Comparison of ENCODE assay signal across 11 mouse cellular contexts in genomic region chr6:99011895-99012584, GRCm38 (mm10).
DNase-seq lines count a peak whose midpoint lies in the region; ATAC-seq and TF ChIP-seq lines count a peak whose summit lies in the region.
"Had no signal": no experiment of that assay in that cellular context is flagged by ENCODE, and none has a peak within 500 bp of the region (broad histone marks: within the 10 kb centered on the region; RNA-seq: fewer than 3 reads in every experiment).

No protein-coding gene starts in this region.

- TF ChIP-seq EP300 in lung, postnatal 0 days (IDR thresholded peaks at IDR 0.05): peak; percentile 73

- WGBS in heart, embryonic 15.5 days: 61% methylated on average over 8 of the region's 8 CpGs
- WGBS in midbrain, embryonic 14.5 days: 60% methylated on average over 8 of the region's 8 CpGs
- 66% methylated on average over 8 of the region's 8 CpGs for WGBS in midbrain, postnatal 0 days
- WGBS in lung, postnatal 0 days: 31% methylated on average over 8 of the region's 8 CpGs

- no peak overlapping the region for H3K4me3 ChIP-seq in heart, embryonic 15.5 days
- no peak overlapping the region for H3K4me3 ChIP-seq in midbrain, embryonic 14.5 days (replicated peaks; ENCODE audit: low read depth, low read length)
- H3K4me3 ChIP-seq in midbrain, postnatal 0 days (ENCODE audit: low read depth, low read length): no peak overlapping the region
- H3K4me3 ChIP-seq in lung, postnatal 0 days (ENCODE audit: low read depth, low read length): no peak overlapping the region
- H3K4me3 ChIP-seq: neural tube, embryonic 15.5 days had no signal

- H3K4me2 ChIP-seq in heart, embryonic 15.5 days: no peak overlapping the region
- no peak overlapping the region for H3K4me2 ChIP-seq in midbrain, embryonic 14.5 days (ENCODE audit: low read length)
- H3K4me2 ChIP-seq in midbrain, postnatal 0 days (ENCODE audit: low read depth, low read length, poor library complexity, severe bottlenecking): no peak overlapping the region
- H3K4me2 ChIP-seq in lung, postnatal 0 days (replicated peaks; ENCODE audit: low read depth, low read length): no peak overlapping the region
- H3K4me2 ChIP-seq: neural tube, embryonic 15.5 days had no signal

- no peaks in the 10 kb centered on the region for H3K27me3 ChIP-seq in heart, embryonic 15.5 days
- H3K27me3 ChIP-seq in midbrain, embryonic 14.5 days (ENCODE audit: control insufficient read depth, insufficient read depth, low read length): no peaks in the 10 kb centered on the region; the same call in 1 of the 2 replicates
- H3K27me3 ChIP-seq in midbrain, postnatal 0 days (ENCODE audit: insufficient read depth, low read length): no peaks in the 10 kb centered on the region
- H3K27me3 ChIP-seq in lung, postnatal 0 days (replicated peaks; ENCODE audit: insufficient read depth, low read length): no peaks in the 10 kb centered on the region
- H3K27me3 ChIP-seq: CH12.LX had no signal

- H3K36me3 ChIP-seq in heart, embryonic 15.5 days: peaks cover 31% of the 10 kb centered on the region
- H3K36me3 ChIP-seq in midbrain, embryonic 14.5 days (ENCODE audit: control insufficient read depth, insufficient read depth, low read length): peaks cover 5% of the 10 kb centered on the region
- no peaks in the 10 kb centered on the region for H3K36me3 ChIP-seq in midbrain, postnatal 0 days (ENCODE audit: insufficient read depth, low read length)
- H3K36me3 ChIP-seq in lung, postnatal 0 days (ENCODE audit: insufficient read depth, low read length): peaks cover 49% of the 10 kb centered on the region; the same call in 1 of the 2 replicates
- H3K36me3 ChIP-seq: neural tube, embryonic 15.5 days had no signal

- H3K9me3 ChIP-seq in heart, embryonic 15.5 days (replicated peaks): no peaks in the 10 kb centered on the region
- peaks cover 5% of the 10 kb centered on the region; the same call in 1 of the 2 replicates for H3K9me3 ChIP-seq in midbrain, embryonic 14.5 days (ENCODE audit: control insufficient read depth, low read length)
- H3K9me3 ChIP-seq in midbrain, postnatal 0 days (ENCODE audit: low read length): no peaks in the 10 kb centered on the region
- H3K9me3 ChIP-seq in lung, postnatal 0 days (ENCODE audit: low read length): no peaks in the 10 kb centered on the region
- H3K9me3 ChIP-seq: neural tube, embryonic 15.5 days had no signal

- TF ChIP-seq CTCF in midbrain, postnatal 0 days (IDR thresholded peaks at IDR 0.05): no peak
- no peak for TF ChIP-seq CTCF in lung, postnatal 0 days (IDR thresholded peaks at IDR 0.05)

- H3K4me1 ChIP-seq in heart, embryonic 15.5 days (replicated peaks): peaks cover 19% of the 10 kb centered on the region
- H3K4me1 ChIP-seq in midbrain, embryonic 14.5 days (ENCODE audit: control insufficient read depth, insufficient read depth, low read length): peaks cover 39% of the 10 kb centered on the region
- H3K4me1 ChIP-seq in midbrain, postnatal 0 days (ENCODE audit: insufficient read depth, low read length): no peaks in the 10 kb centered on the region
- H3K4me1 ChIP-seq in lung, postnatal 0 days (ENCODE audit: insufficient read depth, low read depth, low read length): peaks cover 6% of the 10 kb centered on the region; the same call in 1 of the 2 replicates

- ATAC-seq in heart, embryonic 15.5 days (replicated peaks; ENCODE audit: insufficient number of reproducible peaks, insufficient read depth, low FRiP score, low read depth): no peak; the same call in 1 of the 2 replicates
- no peak for ATAC-seq in midbrain, embryonic 14.5 days (ENCODE audit: low FRiP score, low TSS enrichment)
- ATAC-seq in midbrain, postnatal 0 days (ENCODE audit: low FRiP score): no peak
- peak; percentile 90 for ATAC-seq in lung, postnatal 0 days

- H3K9ac ChIP-seq in heart, embryonic 15.5 days: no peak overlapping the region
- no peak overlapping the region for H3K9ac ChIP-seq in midbrain, embryonic 14.5 days (replicated peaks; ENCODE audit: low read length)
- no peak overlapping the region for H3K9ac ChIP-seq in midbrain, postnatal 0 days (replicated peaks; ENCODE audit: low read length, poor library complexity, severe bottlenecking)
- H3K9ac ChIP-seq in lung, postnatal 0 days (replicated peaks; ENCODE audit: low read depth): no peak overlapping the region; the same call in 1 of the 2 replicates
- H3K9ac ChIP-seq: neural tube, embryonic 15.5 days had no signal

- H3K27ac ChIP-seq in heart, embryonic 15.5 days: peak overlapping the region; percentile 38; the same call in 1 of the 2 replicates
- H3K27ac ChIP-seq in midbrain, embryonic 14.5 days (replicated peaks; ENCODE audit: low read depth, low read length): peak overlapping the region; percentile 41; the same call in 1 of the 2 replicates
- no peak overlapping the region for H3K27ac ChIP-seq in midbrain, postnatal 0 days (ENCODE audit: low read depth, low read length)
- peak overlapping the region; percentile 64; the same call in 1 of the 2 replicates for H3K27ac ChIP-seq in lung, postnatal 0 days (ENCODE audit: low read length)
- H3K27ac ChIP-seq: neural tube, embryonic 15.5 days had no signal

- DNase-seq in heart, postnatal 4 days: no peak
- DNase-seq in midbrain, embryonic 14.5 days: no peak
- DNase-seq in midbrain, postnatal 0 days (ENCODE audit: low spot score): no peak
- peak; percentile 77 for DNase-seq in lung, postnatal 0 days (ENCODE audit: low spot score)
- DNase-seq in thymus, postnatal 14 days: no peak
- DNase-seq in cerebellum, postnatal 25 days: no peak
- DNase-seq: cerebellum, postnatal 14 days; right cerebral cortex, postnatal 14 days had no signal
